Mouse (Mus musculus): ENCODE measurements around the gene Rab14. TPM values are rescaled to one million over a fixed set of nuclear protein-coding genes. Genes with fewer than 3 reads are reported as not detected.

Gene Rab14
- total and polyA plus RNA-seq, 2 experiments from 2014 or later = 65.2 to 495 TPM

DNA sequence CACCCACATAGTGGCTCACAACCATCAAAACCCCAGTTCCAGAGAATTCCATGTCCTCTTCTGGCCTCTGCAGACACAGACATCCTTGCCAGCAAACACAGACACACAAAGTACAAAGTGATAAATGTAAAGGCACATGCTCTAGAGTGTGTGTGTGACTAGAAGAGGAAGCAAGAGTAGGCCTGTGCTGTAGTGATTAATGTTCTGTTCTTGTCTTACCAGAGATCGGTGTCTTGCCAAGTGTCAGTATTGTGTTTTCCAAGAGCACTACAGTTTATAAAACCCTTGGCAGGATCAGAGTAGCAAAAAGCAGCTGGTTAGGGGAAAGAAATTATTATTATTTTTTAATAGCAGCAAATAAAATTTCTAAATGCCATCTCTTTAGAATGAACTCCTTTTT lies 62.3 kb downstream of the Rab14 start:
- Histone ChIP-seq H3K27ac (no peak overlapping the region), H3K27me3 (ENCODE audit: insufficient read depth, low read length) (no peaks in the 10 kb centered on the region), H3K9me3 (ENCODE audit: low read length) (no peaks in the 10 kb centered on the region), H3K4me1 (ENCODE audit: insufficient read depth, low read length) (no peaks in the 10 kb centered on the region), H3K36me3 (ENCODE audit: insufficient read depth, low read length) (peaks cover 52% of the 10 kb centered on the region), H3K9ac (replicated peaks; ENCODE audit: low read length) (no peak overlapping the region), H3K4me3 (ENCODE audit: low read length) (no peak overlapping the region), H3K4me2 (ENCODE audit: low read depth, low read length) (no peak overlapping the region)
- no peak for DNase-seq (ENCODE audit: low spot score)
- WGBS = 92% methylated on average over 1 of the region's 1 CpGs
- no peak for TF ChIP-seq CTCF (IDR thresholded peaks at IDR 0.05; ENCODE audit: low read depth)
- no peak for ATAC-seq

DNA sequence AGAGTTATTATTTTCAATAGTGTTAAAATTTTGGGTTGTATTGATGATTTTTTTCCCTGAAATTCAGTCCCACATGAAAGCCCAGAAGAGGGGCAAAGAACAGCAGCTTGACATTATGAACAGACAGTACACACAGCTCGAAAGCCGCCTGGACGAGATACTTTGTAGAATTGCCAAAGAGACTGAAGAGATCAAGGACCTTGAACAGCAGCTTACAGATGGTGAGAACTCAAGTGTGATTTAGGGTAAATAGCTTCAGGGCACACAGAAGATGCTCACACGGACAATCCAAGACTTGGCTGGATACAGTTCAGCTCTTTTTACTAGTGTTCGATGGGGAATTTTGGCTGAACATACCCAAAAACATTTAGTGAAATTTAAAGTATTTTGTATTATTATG lies 67.0 kb downstream of the Rab14 start:
- WGBS = 57% methylated on average over 5 of the region's 5 CpGs
- H3K4me3 ChIP-seq (ENCODE audit: low read length) = no peak overlapping the region
- H3K4me1 ChIP-seq (ENCODE audit: insufficient read depth, low read length) = no peaks in the 10 kb centered on the region
- H3K27me3 ChIP-seq (ENCODE audit: insufficient read depth, low read length) = no peaks in the 10 kb centered on the region
- H3K4me2 ChIP-seq (ENCODE audit: low read depth, low read length) = no peak overlapping the region
- DNase-seq (ENCODE audit: low spot score) (no peak), ATAC-seq (no peak)
- H3K27ac ChIP-seq = no peak overlapping the region
- no peak for TF ChIP-seq CTCF (IDR thresholded peaks at IDR 0.05; ENCODE audit: low read depth)
- no peaks in the 10 kb centered on the region for H3K9me3 ChIP-seq (ENCODE audit: low read length)
- H3K36me3 ChIP-seq (ENCODE audit: insufficient read depth, low read length) = peaks cover 24% of the 10 kb centered on the region
- no peak overlapping the region for H3K9ac ChIP-seq (replicated peaks; ENCODE audit: low read length)

DNA sequence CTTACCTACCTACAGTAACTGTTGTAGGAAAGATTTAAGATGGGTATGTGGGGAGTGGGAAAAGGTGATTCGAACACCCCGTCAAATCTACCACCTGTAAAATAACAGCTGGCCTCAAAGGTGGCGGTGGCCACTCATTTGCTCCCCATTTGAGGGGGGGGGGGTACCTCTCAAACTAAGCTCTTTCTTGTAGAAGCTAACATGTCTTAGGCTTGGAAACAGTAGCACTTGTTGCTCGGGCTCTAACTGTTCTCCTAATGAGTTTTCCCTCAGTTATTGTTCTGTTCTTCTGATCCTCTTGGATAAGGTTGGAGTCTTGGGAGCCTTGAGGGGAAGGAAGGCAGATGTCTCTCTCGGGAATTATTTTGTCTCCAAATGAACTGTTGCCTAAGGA lies 68.3 kb downstream of the Rab14 start:
- Histone ChIP-seq H3K9me3 (ENCODE audit: low read length) (no peaks in the 10 kb centered on the region), H3K4me1 (ENCODE audit: insufficient read depth, low read length) (no peaks in the 10 kb centered on the region), H3K4me3 (ENCODE audit: low read length) (peak overlapping the region; percentile 42), H3K4me2 (ENCODE audit: low read depth, low read length) (peak overlapping the region; percentile 60), H3K27ac (no peak overlapping the region), H3K27me3 (ENCODE audit: insufficient read depth, low read length) (no peaks in the 10 kb centered on the region), H3K9ac (replicated peaks; ENCODE audit: low read length) (peak overlapping the region; percentile 38; the same call in 1 of the 2 replicates), H3K36me3 (ENCODE audit: insufficient read depth, low read length) (peaks cover 13% of the 10 kb centered on the region)
- no peak for DNase-seq (ENCODE audit: low spot score)
- TF ChIP-seq CTCF (IDR thresholded peaks at IDR 0.05; ENCODE audit: low read depth) = no peak
- no peak for ATAC-seq
- 8% methylated on average over 5 of the region's 5 CpGs for WGBS

GRCm38 (mm10) chr2:35131991-35132661 lies 68.8 kb downstream of the Rab14 start:
- H3K36me3 ChIP-seq (ENCODE audit: insufficient read depth, low read length) = peaks cover 8% of the 10 kb centered on the region; the same call in 1 of the 2 replicates
- under 1% methylated on average over 21 of the region's 21 CpGs for WGBS
- peak; percentile 48; the same call in 1 of the 2 replicates for TF ChIP-seq CTCF (IDR thresholded peaks at IDR 0.05; ENCODE audit: low read depth)

DNA sequence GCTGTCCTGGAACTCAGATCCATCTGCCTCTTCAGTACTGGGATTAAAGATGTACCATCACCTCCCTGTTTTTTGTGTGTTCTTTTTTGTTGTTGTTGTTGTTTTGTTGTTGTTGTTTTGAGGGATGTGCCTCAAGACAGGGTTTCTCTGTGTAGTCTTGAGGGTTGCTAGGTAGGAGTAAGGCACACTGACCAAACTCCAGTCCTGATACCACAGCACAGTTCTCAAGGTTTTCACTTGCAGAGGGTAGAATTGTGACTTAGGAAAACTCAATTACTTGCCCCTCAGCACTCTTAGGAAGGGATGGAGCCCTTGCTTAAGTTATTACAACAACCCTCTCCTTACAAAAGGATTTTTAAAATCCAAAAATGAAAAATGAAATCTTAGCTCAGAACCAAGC lies 69.4 kb downstream of the Rab14 start:
- Histone ChIP-seq H3K27ac (no peak overlapping the region), H3K27me3 (ENCODE audit: insufficient read depth, low read length) (no peaks in the 10 kb centered on the region), H3K4me1 (ENCODE audit: insufficient read depth, low read length) (no peaks in the 10 kb centered on the region), H3K4me2 (ENCODE audit: low read depth, low read length) (peak overlapping the region; percentile 60), H3K9me3 (ENCODE audit: low read length) (no peaks in the 10 kb centered on the region), H3K4me3 (ENCODE audit: low read length) (peak overlapping the region; percentile 42), H3K9ac (replicated peaks; ENCODE audit: low read length) (no peak overlapping the region), H3K36me3 (ENCODE audit: insufficient read depth, low read length) (peaks cover 4% of the 10 kb centered on the region; the same call in 1 of the 2 replicates)
- DNase-seq (ENCODE audit: low spot score) (no peak), ATAC-seq (no peak)
- TF ChIP-seq CTCF (IDR thresholded peaks at IDR 0.05; ENCODE audit: low read depth) = no peak

More at GRCm38 (mm10) chr2:35131991-35132661, 68.8 kb downstream of the Rab14 start:
- Histone ChIP-seq H3K27me3 (ENCODE audit: insufficient read depth, low read length) (no peaks in the 10 kb centered on the region), H3K27ac (no peak overlapping the region; the same call in 1 of the 2 replicates), H3K4me3 (ENCODE audit: low read length) (peak overlapping the region; percentile 42), H3K4me1 (ENCODE audit: insufficient read depth, low read length) (no peaks in the 10 kb centered on the region), H3K4me2 (ENCODE audit: low read depth, low read length) (peak overlapping the region; percentile 60), H3K9ac (replicated peaks; ENCODE audit: low read length) (peak overlapping the region; percentile 38; the same call in 1 of the 2 replicates), H3K9me3 (ENCODE audit: low read length) (no peaks in the 10 kb centered on the region)
- DNase-seq (ENCODE audit: low spot score) (peak; percentile 95), ATAC-seq (peak; percentile 99)

Other genes starting within 250 kb of the Rab14 start
- 1.0 and 2.6 TPM in 2 replicates for gene Traf1, start 239.3 kb downstream of the Rab14 start, total RNA-seq (2014; rRNA removed)
- 3.4 and 3.9 TPM in 2 replicates for gene Traf1, start 239.3 kb downstream of the Rab14 start, polyA plus RNA-seq (2015; fragmentation: Nextera tagmentation; extraction: Ambion mirVana)
- gene Hc, start 139.7 kb downstream of the Rab14 start, total RNA-seq (2014; rRNA removed) = 0.10 and 1.3 TPM in 2 replicates
- gene Hc, start 139.7 kb downstream of the Rab14 start, polyA plus RNA-seq (2015; fragmentation: Nextera tagmentation; extraction: Ambion mirVana) = 0.63 and 0.69 TPM in 2 replicates
- gene AI182371, start 99.6 kb downstream of the Rab14 start, total RNA-seq (2014; rRNA removed) = 0.29 TPM in 1 of 2 replicates, not detected in the other
- 0.30 and 0.48 TPM in 2 replicates for gene AI182371, start 99.6 kb downstream of the Rab14 start, polyA plus RNA-seq (2015; fragmentation: Nextera tagmentation; extraction: Ambion mirVana)
- 6.5 and 10.5 TPM in 2 replicates for gene Cntrl, start 91.6 kb downstream of the Rab14 start, total RNA-seq (2014; rRNA removed)
- 9.0 and 10.7 TPM in 2 replicates for gene Cntrl, start 91.6 kb downstream of the Rab14 start, polyA plus RNA-seq (2015; fragmentation: Nextera tagmentation; extraction: Ambion mirVana)
- gene Gsn, start 55.3 kb upstream of the Rab14 start, total RNA-seq (2014; rRNA removed) = 35.4 and 50.1 TPM in 2 replicates
- gene Gsn, start 55.3 kb upstream of the Rab14 start, polyA plus RNA-seq (2015; fragmentation: Nextera tagmentation; extraction: Ambion mirVana) = 33.8 and 39.4 TPM in 2 replicates
- 33.2 and 35.5 TPM in 2 replicates for gene Stom, start 135.9 kb upstream of the Rab14 start, total RNA-seq (2014; rRNA removed)
- 30.8 and 32.1 TPM in 2 replicates for gene Stom, start 135.9 kb upstream of the Rab14 start, polyA plus RNA-seq (2015; fragmentation: Nextera tagmentation; extraction: Ambion mirVana)
- not detected in 2 replicates for gene 4930568D16Rik, start 166.6 kb upstream of the Rab14 start, total RNA-seq (2014; rRNA removed)
- not detected in 2 replicates for gene 4930568D16Rik, start 166.6 kb upstream of the Rab14 start, polyA plus RNA-seq (2015; fragmentation: Nextera tagmentation; extraction: Ambion mirVana)
- gene 4930402F06Rik, start 196.1 kb upstream of the Rab14 start, total RNA-seq (2014; rRNA removed) = not detected in 2 replicates
- gene 4930402F06Rik, start 196.1 kb upstream of the Rab14 start, polyA plus RNA-seq (2015; fragmentation: Nextera tagmentation; extraction: Ambion mirVana) = not detected in 2 replicates

Data from hindbrain, postnatal 0 days (tissue).